Mouse (Mus musculus) spleen, embryonic (tissue): ENCODE measurements around the gene Ptma.

ENCODE experiments used
- CTCF ChIA-PET: fragments of 350-600 bp; sonication (Branson Sonifier 250); formaldehyde crosslinking; loops from one replicate; lab custom pipeline; 2022; lab: Charles Lee

Gene Ptma

DNA sequence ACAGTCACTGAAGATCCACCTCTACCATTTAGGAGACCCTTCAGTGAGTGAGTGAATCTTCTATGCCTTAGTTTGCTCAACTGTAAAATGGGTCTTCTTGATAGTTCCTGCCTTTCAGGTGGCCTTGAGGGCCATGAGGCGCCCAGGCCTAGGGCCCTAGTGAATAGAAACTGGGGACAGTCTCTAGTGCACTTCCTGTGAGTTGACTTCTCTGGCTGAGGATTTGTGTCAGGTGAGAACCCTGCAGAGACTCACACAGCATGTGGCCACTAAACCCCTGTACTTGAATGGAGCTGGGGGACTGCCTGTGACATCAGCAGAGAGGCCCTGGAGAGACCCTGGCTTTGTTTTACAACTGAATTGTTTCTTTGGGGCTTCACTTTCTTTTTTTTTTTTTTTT, 16.3 kb upstream of the Ptma start:
- CTCF ChIA-PET = interaction anchor here (0.6 to 0.9 kb wide), 5 partner anchors 9 to 71 kb away, joined by 3 to 5 read pairs (median 4); no protein-coding TSS in a partner anchor

DNA sequence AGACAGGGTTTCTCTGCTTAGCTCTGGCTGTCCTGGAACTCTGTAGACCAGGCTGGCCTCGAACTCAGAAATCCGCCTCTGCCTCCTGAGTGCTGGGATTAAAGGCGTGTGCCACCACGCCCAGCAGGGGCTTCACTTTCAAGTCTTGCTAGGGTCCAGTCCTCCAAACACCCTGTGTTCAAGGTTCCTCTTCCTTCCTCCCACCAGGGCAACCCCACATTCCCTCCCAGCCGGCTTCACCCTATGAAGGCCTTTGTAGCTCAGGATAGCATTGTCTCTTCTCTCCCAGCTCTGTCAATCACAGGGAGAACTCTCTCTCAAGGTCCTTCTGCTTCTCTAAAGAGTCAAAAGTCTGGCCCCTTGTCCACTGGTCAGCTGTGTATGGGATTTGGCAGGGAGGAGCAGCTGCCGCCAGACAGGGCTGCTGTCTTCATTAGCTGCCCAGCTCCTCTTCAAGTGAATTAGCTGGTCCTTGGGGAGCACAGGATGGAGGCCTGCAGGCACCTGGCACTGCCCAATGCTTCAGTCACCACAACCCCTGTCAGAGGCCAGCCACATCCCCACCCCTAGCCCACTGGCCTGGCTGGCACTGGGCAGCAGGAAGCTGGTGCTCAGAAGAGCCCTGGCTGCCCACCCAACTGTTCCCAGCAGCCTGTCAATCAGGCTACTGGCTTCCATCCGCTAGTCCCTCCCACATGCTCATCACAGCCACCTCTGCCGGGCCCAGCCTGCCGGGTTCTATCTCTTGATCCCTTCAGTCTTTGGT, 15.7 kb upstream of the Ptma start:
- CTCF ChIA-PET = interaction anchor here (0.5 to 2.0 kb wide), 6 partner anchors 10 to 71 kb away, joined by 3 to 5 read pairs (median 4); no protein-coding TSS in a partner anchor

DNA sequence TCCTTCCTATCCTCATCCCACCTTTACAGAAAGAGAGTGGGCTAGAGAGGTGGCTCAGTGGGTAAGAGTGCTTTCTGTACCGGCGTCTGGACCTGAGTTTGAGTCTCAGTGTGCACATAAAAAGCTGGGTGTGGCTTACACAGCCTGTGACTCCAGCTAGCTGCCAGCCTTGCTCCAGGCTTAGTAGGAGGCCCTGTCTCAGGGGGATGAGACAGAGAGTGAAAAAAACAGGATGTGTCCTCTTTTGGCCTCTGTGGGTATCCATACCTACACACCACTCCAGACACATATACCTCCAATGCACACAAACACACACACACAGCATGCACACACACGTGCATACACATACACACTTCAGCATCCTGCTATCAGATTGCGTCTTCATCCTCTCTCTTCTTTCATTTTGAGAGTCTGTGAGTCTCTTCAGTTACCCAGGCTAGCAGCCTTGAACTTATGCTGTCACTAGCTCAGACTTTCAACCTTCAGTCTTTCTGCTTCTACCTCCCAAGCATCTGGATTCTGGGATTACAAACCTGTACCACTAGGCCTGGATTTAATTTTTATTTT, 14.3 kb upstream of the Ptma start:
- CTCF ChIA-PET = interaction anchor here (0.5 to 2.0 kb wide), 5 partner anchors 12 to 32 kb away, joined by 3 to 7 read pairs (median 4); no protein-coding TSS in a partner anchor

DNA sequence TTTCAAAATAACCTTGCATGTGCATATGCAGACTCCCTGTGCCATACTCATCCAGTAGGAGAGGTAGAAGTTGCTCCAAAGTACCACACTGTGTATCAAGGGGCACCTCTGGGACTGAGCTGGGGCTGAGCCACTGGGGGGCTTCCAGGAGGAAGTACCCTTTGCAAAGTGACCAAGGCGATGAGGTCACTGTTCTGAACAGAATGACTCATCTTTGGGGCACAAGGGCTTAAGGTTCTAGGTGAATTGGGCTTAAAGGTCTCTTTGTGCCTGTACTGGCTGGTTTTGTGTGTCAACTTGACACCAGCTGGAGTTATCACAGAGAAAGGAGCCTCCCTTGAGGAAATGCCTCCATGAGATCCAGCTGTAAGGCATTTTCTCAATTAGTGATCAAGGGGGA, 13.5 kb upstream of the Ptma start:
- CTCF ChIA-PET = interaction anchor here (0.7 to 2.0 kb wide), 2 partner anchors 14 to 16 kb away, joined by 5 to 7 read pairs; no protein-coding TSS in a partner anchor

DNA sequence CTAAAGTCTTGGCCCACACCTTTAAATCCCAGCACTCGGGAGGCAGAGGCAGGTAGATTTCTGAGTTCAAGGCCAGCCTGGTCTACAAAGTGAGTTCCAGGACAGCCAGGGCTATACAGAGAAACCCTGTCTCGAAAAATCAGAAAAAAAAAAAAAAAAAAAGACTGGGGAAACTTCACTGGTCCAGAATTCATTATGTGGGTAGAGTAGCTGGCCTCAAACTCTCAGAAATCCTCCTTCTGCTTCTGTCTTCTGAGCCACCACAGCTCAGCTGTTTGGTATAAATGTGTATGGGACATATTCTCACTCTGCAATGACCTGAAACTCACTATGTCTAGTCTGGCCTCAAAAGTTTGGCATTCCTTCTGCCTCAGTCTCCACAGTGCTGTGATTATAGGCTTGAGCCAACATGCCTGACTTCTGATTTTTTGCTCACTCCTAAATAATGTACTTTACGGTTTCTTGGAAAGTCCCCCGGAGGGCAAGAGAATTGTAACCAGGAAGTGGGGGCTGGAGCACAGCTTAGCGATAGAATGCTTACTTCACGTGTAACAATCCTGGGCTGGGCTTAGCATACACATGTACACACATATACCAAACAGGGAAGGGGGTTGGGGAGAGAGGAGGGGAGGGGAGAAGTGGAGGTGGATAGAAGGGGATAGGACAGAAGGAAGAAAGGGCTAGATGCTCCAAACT, 10.7 kb upstream of the Ptma start:
- CTCF ChIA-PET = interaction anchor here (0.6 to 1.5 kb wide), 5 partner anchors 9 to 78 kb away, joined by 3 to 10 read pairs (median 3); no protein-coding TSS in a partner anchor

DNA sequence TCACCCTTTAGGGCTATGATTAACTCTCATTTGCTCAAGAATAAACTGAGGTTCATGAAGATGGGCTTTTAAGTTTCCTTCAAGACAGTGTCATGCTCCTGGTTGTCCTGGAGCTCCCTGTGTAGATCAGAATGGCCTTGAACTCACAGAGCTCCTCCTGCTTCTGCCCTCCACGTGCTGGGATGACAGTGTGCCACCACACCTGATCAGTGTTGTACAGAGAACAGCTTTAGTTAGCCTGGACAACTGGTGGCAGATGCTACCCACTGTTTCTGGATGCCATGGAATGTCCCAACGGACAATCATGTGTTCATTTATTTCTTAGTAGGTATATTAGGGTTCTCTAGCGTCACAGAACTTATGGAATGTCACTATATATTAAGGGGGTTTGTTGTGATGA, 9.4 kb upstream of the Ptma start:
- CTCF ChIA-PET = no interaction called here

DNA sequence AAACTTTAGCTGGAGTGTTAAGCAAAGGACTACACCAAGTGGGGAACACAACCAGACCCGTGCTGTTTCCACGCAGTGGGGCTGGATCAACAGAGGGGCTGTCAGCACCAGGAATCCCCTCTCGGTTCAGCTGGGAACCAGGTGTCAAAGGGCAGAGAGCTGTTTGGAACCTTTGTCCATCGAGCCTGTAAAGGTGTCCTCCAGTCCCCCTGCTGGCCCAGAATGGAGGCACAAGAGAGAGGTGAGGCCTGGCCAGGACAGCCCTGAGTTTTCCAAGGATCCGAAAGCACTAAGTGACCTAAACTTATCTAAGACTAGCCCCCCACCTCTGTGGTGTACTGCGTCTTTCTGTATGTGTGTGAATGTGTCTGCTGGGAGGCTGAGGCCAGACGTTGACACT, 6.2 kb upstream of the Ptma start:
- CTCF ChIA-PET = interaction anchor here (0.6 to 1.1 kb wide), 4 partner anchors 10 to 86 kb away, joined by 3 to 11 read pairs (median 4); no protein-coding TSS in a partner anchor

DNA sequence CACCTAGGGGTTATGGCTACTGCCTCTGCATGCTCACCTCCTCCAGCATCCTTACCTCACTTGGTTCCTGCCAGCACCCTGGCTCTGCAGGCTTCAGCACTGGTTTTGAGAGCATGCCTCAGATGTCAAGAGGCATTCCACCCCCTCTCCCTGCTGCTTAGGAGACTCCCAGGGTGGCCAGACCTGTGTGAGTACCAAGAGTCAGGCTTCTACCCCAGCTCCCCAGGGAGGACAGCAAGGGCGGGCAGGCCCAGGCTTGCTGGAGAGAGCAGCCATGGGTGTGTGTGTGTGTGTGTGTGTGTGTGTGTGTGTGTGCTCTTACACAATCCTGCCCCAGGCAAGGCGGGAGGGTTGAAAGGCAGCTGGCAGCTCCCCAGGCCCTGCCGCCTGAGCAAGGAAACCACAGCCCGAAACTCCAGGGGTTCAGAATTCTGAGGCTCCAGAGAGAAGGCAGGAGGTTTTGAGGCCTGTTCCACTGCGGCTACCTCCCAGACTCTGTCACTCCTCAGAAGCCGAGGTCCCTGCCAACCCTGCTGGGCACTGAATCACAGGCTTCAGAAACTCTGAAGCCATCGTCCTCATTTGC, 4.1 kb upstream of the Ptma start:
- CTCF ChIA-PET = no interaction called here

DNA sequence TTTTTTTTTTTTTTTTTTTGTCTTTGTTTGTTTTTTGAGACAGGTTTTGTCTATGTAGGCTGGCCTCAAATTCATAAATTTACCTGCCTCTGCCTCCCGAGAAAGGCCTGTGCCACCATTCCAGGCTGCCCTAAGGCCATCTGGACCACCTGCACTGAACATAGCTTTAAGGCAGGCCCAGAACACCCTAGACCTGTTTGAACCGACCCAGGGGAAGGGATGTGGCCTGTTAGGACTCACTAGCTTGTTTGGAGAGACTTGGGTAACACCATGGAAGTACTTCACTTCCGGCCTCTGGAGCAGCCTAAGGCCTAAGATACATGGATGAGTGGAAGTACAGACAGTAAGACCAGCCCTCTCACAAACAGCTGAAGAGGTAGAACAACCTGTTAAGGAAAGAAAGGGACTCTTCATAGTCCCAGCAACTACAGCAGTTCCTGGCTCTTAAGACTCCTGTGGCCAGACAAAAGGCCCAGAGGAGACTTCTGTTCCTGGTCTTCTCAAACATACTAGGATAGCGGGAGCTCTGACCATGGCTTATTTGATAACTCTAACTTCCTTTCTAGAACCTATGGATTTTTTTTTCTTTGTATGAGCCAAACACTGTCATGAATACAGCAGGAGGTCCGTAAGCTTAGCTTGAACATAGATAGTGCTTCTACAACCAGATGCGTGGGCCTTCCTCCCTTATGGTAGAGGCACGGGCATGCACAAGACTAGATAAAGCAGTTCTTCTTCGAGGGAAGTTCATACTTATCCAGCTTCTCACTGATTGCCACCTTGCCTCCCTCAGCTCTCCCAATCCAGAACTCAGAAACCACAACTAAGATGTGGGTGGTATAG, 2.5 kb upstream of the Ptma start:
- CTCF ChIA-PET = interaction anchor here (1.1 to 1.7 kb wide), 6 partner anchors 9 to 58 kb away, joined by 3 to 9 read pairs (median 4); no protein-coding TSS in a partner anchor

DNA sequence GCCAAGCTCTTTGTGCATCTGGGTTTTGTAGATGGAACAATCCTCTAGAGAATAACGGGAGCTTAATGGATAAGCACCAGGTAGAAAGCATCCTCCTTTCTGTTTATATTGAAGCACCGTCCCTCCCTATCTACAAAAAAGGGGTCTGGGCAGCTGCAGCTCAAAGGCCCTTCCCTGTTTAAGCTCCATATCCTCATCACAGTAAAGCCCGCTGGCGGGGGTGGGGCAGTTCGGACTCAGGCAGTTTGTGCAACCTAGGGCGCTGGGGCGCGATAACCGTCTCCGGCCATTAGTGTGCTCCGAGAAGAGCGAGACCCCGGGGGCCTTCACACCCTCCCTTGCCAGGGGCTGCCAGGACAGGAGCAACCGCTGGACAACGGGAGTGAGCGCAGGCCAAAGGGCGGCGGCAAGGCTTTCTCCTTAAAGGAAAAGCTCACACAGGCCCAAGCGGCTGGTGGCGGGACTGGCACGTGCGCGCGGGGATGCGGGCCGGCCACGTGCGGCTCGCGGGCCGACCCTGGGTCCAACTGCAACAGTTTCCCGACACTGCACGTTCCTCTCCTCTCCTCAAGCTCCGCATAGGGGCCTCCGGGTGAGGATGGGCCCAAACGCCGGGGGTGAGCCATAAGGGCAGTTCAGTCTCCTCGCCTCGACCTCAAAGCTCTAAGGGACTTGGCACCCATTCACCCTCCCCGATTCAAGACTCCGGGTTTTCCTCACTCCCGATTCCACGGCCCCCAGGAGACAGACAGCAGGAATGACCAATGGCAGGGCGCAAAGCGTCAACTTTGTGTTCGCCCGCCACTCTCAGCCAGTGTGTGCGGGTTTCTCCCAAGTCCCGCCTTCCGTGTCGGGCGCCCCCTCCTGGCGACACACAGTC, 1.7 kb upstream of the Ptma start:
- CTCF ChIA-PET = interaction anchor here (1.1 to 1.7 kb wide), 6 partner anchors 9 to 59 kb away, joined by 3 to 9 read pairs (median 4); no protein-coding TSS in a partner anchor

DNA sequence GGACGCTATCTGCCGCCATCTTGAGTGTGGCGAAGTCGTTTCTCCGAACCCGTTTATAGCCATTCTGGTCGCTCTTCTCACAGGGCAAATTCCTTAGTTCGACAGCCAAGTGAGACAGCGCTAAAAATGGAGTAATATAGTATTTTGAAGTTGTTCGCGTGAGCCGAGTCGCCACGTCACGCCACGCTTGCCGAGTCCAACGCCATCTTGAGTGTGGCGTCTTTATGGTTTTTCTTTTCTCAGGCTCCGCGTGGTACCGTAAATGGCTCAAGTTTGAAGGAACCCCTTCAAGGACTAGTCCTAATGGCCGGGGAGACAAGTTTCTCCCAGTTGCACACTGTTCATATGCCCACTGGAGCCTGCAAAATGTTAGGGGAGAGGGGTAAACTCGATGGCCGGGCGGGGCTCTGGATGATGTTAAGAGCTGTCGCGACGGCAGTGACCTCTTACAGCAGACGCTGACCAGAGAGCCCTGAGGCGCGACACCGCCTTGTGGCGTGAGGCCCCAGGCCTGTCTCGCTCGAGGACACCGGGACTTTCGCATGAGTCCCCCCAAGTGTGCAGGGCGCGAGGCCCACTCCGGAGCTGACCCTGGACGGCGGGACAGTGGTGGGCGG, 919 bp upstream of the Ptma start:
- CTCF ChIA-PET = interaction anchor here (1.7 kb wide), 1 partner anchor 10 kb away, joined by 9 read pairs; no protein-coding TSS in a partner anchor

DNA sequence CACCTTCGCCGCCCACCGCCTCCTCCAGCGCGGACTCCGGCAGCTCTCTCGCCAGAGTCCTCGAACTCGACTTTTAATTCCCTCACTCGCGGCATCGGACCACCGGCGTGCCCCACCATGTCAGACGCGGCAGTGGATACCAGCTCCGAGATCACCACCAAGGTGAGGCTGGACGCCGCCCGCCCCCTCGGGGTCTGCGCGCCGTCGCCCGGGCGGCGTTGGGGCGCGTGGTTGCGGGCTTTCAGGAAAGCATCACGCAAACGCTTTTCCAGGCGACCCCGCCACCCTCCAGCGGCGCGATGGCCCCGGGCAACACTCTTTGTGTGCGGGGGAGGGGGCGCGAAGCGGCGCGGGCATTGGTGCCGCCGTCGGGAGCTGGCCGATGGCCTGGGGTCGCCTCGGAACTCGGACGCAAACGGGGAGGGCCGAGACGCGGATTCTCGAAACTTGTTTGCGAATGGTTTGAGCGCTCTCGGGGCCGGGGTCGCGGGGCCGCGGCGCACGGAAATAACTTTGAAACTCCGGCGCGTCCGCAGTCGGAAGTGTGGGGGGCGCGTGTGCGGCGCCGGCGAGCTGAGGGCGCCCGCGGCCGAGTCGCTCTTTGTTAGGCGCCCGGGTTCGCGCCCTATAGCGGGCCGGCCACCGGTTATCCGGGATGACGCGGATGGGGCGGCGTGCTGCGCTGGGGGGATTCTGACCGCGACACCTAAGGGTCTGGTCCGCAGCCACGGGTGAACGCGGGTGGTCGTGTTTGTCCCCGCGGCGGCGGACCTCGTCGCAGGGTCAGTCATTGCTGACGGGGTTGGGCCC, 468 bp downstream of the Ptma start:
- CTCF ChIA-PET = interaction anchor here (1.0 to 1.1 kb wide), 2 partner anchors 21 to 23 kb away, joined by 3 to 15 read pairs; no protein-coding TSS in a partner anchor

DNA sequence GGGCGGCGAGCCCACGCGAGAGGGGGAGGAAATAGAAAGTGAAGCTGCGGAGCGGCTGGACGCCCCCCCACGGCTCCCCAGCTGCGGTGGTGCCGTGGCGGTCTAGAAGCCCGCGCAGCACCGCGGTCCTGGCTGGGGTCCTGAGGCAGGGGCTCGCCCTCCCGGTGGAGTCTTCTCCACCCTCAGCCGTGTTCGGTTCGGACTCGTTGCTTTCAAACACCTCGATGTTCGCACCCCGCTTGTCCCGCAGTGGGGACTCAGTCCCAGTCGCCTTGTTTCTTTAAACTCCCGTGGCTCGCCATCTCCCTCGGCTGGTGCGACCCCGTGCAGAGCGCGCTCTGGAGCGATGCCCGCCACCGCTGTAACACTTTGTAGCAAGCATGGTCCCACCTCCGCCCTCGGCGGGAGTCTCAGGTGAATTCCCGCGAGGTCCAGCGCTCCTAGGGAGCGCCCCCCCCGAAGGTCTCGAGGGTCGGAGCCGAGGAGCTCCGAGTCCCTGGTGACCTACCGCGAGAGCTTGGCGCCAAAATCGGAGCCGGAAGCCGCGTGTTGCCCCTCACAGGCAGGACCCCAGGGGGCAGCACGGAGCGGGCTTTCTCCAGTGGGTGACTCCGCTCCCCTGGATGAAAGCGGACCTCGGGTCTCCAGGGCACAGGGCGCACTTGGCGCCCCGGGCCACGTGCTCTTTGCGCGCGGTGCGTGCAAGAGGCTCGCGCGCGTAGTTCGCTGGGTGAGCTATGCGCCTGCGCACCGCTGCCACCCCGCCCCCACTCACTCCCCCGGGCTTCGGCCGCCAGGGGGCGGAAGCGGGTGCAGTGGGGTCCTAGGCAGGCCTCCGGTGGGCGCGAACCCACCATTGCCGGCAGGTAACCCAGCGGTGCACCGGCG, 1.3 kb downstream of the Ptma start:
- CTCF ChIA-PET = interaction anchor here (1.1 to 2.1 kb wide), 8 partner anchors 15 to 90 kb away, joined by 3 to 11 read pairs (median 6); no protein-coding TSS in a partner anchor

DNA sequence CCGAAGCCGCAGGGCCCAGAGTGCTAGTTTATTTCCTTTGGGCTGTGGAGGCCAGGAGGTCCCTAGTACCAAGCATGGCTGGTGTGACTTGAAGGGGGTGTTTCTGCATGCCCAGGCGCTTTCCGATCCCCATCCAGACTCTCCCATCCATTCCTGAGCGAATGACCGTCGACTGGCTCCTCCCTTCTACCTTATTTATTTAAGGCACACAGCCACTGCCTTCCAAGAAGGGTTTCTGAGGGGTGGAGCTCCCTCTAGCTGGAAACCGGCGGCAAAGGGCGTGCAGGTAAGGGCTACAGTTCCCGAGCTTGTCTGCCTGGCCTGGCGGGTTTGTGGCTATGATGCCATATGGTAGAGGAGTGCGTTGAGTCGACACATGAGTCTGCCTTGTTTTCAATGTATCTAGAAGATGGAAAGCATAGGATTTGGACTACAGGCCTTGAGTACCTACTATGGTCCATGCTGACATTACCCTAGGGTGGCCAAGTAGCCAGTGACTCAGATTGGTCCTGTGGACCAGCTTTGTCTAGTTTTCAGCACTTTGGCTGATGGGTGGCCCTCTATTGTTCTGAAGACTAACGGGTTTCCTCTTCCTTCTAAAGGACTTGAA, 2.1 kb downstream of the Ptma start:
- CTCF ChIA-PET = interaction anchor here (1.1 to 2.1 kb wide), 7 partner anchors 16 to 91 kb away, joined by 3 to 11 read pairs (median 6); no protein-coding TSS in a partner anchor

DNA sequence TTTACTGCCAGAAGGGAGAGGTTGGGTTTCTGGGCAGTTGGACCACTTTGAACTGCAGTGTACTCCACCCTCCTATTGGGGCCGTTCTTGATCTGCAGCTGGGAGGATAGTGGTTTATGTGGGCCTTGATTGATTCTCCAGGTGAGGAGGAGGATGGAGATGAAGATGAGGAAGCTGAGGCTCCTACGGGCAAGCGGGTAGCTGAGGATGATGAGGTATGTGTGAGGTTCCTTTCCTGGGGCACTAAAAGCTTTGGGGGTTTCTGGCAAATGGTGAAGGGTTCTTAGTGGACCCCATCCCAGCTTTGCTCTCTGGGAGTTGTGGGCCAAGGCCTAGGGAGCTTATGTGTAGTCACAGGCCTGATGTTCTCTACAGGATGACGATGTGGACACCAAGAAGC, 3.1 kb downstream of the Ptma start:
- CTCF ChIA-PET = interaction anchor here (0.7 to 2.1 kb wide), 3 partner anchors 10 to 27 kb away, joined by 3 to 11 read pairs (median 8); no protein-coding TSS in a partner anchor
